Mouse (Mus musculus): ENCODE results near the gene Cemip2. TPM values are rescaled to one million over a fixed set of nuclear protein-coding genes. Genes with fewer than 3 reads are reported as not detected.
A peak's percentile ranks its signal among the peaks of the same experiment; 100 is the strongest.

Cemip2 gene
- 57.1 and 57.5 TPM in 2 replicates for polyA plus RNA-seq (2014; fragmentation: Nextera tagmentation; extraction: Ambion mirVana)

DNA sequence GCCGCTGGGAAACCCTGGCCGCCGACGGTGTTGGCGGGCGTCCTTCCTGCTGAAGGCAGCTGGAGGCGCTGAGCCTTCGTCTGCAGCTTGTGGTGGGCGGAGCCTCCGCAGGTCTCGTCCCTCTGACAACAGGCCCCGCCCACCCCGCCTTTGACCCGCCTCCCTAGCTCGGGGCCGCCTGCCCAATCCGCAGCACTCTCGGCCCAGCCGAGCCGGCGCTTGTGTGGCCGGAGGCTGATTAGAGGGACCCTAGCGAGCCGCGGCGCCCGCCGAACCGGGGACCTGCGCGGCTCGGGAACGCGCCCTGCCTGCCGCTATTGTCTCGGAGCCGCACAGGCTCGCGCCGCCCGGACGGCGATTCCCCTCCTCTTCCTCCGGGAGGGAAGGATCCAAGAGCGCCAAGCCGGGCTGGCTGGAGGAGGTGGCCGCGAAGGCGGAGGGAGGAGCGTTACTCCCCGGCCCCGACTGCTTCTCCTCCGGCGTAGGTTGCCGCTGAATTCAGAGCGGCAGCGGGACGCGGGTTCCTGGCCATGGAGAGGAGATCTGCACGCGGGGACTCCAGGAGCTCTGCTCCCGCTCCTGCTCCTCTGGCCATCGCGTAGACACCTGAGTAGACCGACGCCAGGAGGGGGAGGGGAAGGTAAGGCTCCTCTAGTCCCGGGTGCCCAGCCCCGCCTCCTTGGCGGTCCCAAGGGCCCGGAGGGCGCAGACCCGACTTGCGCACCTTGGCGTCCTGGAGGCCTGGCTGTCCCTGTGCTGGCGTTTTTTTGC, at the start of gene Cemip2:
TSS of gene Cemip2 (plus strand) at position 196 of the 771 bp plus-strand sequence.
- H3K4me1 ChIP-seq (ENCODE audit: control insufficient read depth in 2 of 2, insufficient read depth in 2 of 2, low read length in 2 of 2): peaks cover 31 to 58% of the 10 kb centered on the region in 2 experiments

DNA sequence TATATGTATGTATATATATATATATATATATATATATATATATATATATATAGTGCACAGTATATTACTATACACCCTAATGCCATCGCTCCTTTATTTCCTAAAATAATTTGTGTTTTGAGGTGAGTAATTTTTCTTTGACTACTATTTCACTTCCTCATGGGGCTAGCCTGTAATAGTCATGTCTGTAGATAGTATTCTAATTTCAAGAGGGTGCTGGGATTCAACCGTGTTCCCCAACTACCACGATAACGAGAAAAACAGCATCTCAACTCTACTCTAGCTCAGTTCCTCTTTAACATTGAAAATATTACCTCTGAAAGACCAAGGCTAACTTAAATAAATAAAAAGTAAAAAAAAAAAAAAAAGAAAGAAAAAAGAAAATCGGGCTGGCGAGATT, 49.8 kb upstream of the Cemip2 start:
- ATAC-seq (ENCODE audit: insufficient number of reproducible peaks, insufficient read depth, low FRiP score, low read depth): no peak
- 89% methylated on average over 6 of the region's 6 CpGs for WGBS
- H3K36me3 ChIP-seq (ENCODE audit: control insufficient read depth, insufficient read depth, low read length): no peaks in the 10 kb centered on the region

More for the DNA sequence above, at the start of gene Cemip2:
- H3K27me3 ChIP-seq (ENCODE audit: control insufficient read depth, insufficient read depth, low read length): no peaks in the 10 kb centered on the region
- peak within 1 kb of the TSS; percentile 77 for H3K4me2 ChIP-seq (ENCODE audit: low read length)
- H3K36me3 ChIP-seq (ENCODE audit: control insufficient read depth, insufficient read depth, low read length): peaks cover 4% of the 10 kb centered on the region; the same call in 1 of the 2 replicates
- H3K9me3 ChIP-seq (ENCODE audit: control insufficient read depth, low read length): no peaks in the 10 kb centered on the region
- peak within 1 kb of the TSS; percentile 86 to 88 for H3K4me3 ChIP-seq (ENCODE audit: control insufficient read depth in 1 of 2, insufficient read depth in 1 of 2, low read depth in 1 of 2, low read length in 2 of 2)
- H3K27ac ChIP-seq (replicated peaks in 1 of 2; ENCODE audit: control insufficient read depth in 1 of 2, insufficient read depth in 1 of 2, low read depth in 2 of 2, low read length in 2 of 2): peak within 1 kb of the TSS; percentile 89 to 92
- ATAC-seq (ENCODE audit: insufficient number of reproducible peaks, insufficient read depth, low FRiP score, low read depth): peak; percentile 93
- WGBS: 0% methylated on average over 62 of the region's 75 CpGs
- peak within 1 kb of the TSS; percentile 90 for H3K9ac ChIP-seq (ENCODE audit: low read length)

DNA sequence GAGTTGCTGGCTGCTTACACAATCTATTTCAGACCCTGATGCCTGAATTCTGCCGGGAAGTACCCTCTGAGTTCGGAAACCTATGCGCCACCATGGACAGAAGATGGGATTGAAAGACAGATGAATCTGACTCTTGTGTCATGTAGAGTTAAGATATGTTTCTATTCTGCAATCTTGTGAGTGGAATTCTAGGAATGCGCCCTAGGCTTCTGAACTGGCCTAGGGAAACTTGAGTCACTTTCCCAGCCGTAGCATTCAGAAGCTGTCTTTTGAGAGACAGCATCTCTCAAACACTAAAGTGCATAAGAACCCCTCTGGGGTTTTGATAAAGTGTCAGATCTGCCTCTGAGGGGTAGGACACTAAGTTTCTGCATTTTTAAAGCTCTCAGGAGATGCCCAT, 46.3 kb upstream of the Cemip2 start:
- H3K4me2 ChIP-seq (ENCODE audit: low read length): no peak overlapping the region
- H3K27me3 ChIP-seq (ENCODE audit: control insufficient read depth, insufficient read depth, low read length): no peaks in the 10 kb centered on the region
- no peak overlapping the region for H3K9ac ChIP-seq (ENCODE audit: low read length)
- H3K4me1 ChIP-seq (ENCODE audit: control insufficient read depth in 2 of 2, insufficient read depth in 2 of 2, low read length in 2 of 2): no peaks in the 10 kb centered on the region
- no peak overlapping the region for H3K4me3 ChIP-seq (ENCODE audit: control insufficient read depth in 1 of 2, insufficient read depth in 1 of 2, low read depth in 1 of 2, low read length in 2 of 2)
- H3K36me3 ChIP-seq (ENCODE audit: control insufficient read depth, insufficient read depth, low read length): no peaks in the 10 kb centered on the region
- no peaks in the 10 kb centered on the region for H3K9me3 ChIP-seq (ENCODE audit: control insufficient read depth, low read length)
- no peak overlapping the region for H3K27ac ChIP-seq (replicated peaks in 1 of 2; ENCODE audit: control insufficient read depth in 1 of 2, insufficient read depth in 1 of 2, low read depth in 2 of 2, low read length in 2 of 2)
- 53% methylated on average over 5 of the region's 5 CpGs for WGBS
- no peak for ATAC-seq (ENCODE audit: insufficient number of reproducible peaks, insufficient read depth, low FRiP score, low read depth)

More for the DNA sequence above, 49.8 kb upstream of the Cemip2 start:
- H3K4me3 ChIP-seq (ENCODE audit: control insufficient read depth in 1 of 2, insufficient read depth in 1 of 2, low read depth in 1 of 2, low read length in 2 of 2): no peak overlapping the region
- no peak overlapping the region for H3K9ac ChIP-seq (ENCODE audit: low read length)
- H3K9me3 ChIP-seq (ENCODE audit: control insufficient read depth, low read length): no peaks in the 10 kb centered on the region
- H3K4me1 ChIP-seq (ENCODE audit: control insufficient read depth in 2 of 2, insufficient read depth in 2 of 2, low read length in 2 of 2): no peaks in the 10 kb centered on the region
- no peaks in the 10 kb centered on the region for H3K27me3 ChIP-seq (ENCODE audit: control insufficient read depth, insufficient read depth, low read length)
- no peak overlapping the region for H3K4me2 ChIP-seq (ENCODE audit: low read length)
- H3K27ac ChIP-seq (replicated peaks in 1 of 2; ENCODE audit: control insufficient read depth in 1 of 2, insufficient read depth in 1 of 2, low read depth in 2 of 2, low read length in 2 of 2): no peak overlapping the region

- H3K9me3 ChIP-seq (ENCODE audit: control insufficient read depth, low read length): no peaks in the 10 kb centered on the region
- H3K27me3 ChIP-seq (ENCODE audit: control insufficient read depth, insufficient read depth, low read length): no peaks in the 10 kb centered on the region
- WGBS: 82% methylated on average over 2 of the region's 2 CpGs
- no peak overlapping the region for H3K4me2 ChIP-seq (ENCODE audit: low read length)
- no peak overlapping the region for H3K9ac ChIP-seq (ENCODE audit: low read length)
- ATAC-seq (ENCODE audit: insufficient number of reproducible peaks, insufficient read depth, low FRiP score, low read depth): no peak
- H3K27ac ChIP-seq (replicated peaks in 1 of 2; ENCODE audit: control insufficient read depth in 1 of 2, insufficient read depth in 1 of 2, low read depth in 2 of 2, low read length in 2 of 2): no peak overlapping the region
- no peak overlapping the region for H3K4me3 ChIP-seq (ENCODE audit: control insufficient read depth in 1 of 2, insufficient read depth in 1 of 2, low read depth in 1 of 2, low read length in 2 of 2)
- H3K36me3 ChIP-seq (ENCODE audit: control insufficient read depth, insufficient read depth, low read length): no peaks in the 10 kb centered on the region
- H3K4me1 ChIP-seq (ENCODE audit: control insufficient read depth in 2 of 2, insufficient read depth in 2 of 2, low read length in 2 of 2): peaks cover 0 to 2% of the 10 kb centered on the region in 2 experiments; a peak in 2 of 4 replicates
Measured at GRCm38 (mm10) chr19:21733176-21733575, 45.0 kb upstream of the Cemip2 start.

DNA sequence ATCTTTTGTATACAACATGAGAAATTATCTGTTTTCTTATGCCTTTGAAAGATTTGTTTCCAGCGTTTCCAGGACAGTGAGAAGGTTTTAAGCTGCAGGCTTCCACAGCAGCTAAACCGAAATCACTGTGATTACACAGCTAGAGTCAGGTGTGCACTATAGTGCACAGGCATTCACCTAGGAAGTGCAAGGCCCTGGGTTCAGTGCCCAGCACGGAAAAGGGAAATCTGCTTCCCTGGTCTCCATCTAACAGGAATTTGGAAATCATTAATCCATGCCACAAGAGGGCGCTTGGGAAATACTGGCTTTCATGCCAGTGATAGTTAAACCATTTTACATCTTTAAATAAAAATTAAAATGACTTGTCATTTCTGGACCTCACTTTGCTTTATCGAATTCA, 44.0 kb upstream of the Cemip2 start:
- no peaks in the 10 kb centered on the region for H3K36me3 ChIP-seq (ENCODE audit: control insufficient read depth, insufficient read depth, low read length)
- H3K4me3 ChIP-seq (ENCODE audit: control insufficient read depth in 1 of 2, insufficient read depth in 1 of 2, low read depth in 1 of 2, low read length in 2 of 2): no peak overlapping the region
- WGBS: 29% methylated on average over 5 of the region's 5 CpGs
- no peak for ATAC-seq (ENCODE audit: insufficient number of reproducible peaks, insufficient read depth, low FRiP score, low read depth)
- no peak overlapping the region for H3K27ac ChIP-seq (replicated peaks in 1 of 2; ENCODE audit: control insufficient read depth in 1 of 2, insufficient read depth in 1 of 2, low read depth in 2 of 2, low read length in 2 of 2)
- H3K4me1 ChIP-seq (ENCODE audit: control insufficient read depth in 2 of 2, insufficient read depth in 2 of 2, low read length in 2 of 2): peaks cover 0 to 5% of the 10 kb centered on the region in 2 experiments; a peak in 2 of 4 replicates
- no peaks in the 10 kb centered on the region for H3K9me3 ChIP-seq (ENCODE audit: control insufficient read depth, low read length)
- H3K4me2 ChIP-seq (ENCODE audit: low read length): no peak overlapping the region
- H3K27me3 ChIP-seq (ENCODE audit: control insufficient read depth, insufficient read depth, low read length): no peaks in the 10 kb centered on the region
- H3K9ac ChIP-seq (ENCODE audit: low read length): no peak overlapping the region

GRCm38 (mm10) chr19:21737446-21737845, 40.7 kb upstream of the Cemip2 start:
- H3K4me2 ChIP-seq (ENCODE audit: low read length): peak overlapping the region; percentile 48
- no peaks in the 10 kb centered on the region for H3K9me3 ChIP-seq (ENCODE audit: control insufficient read depth, low read length)
- no peak overlapping the region for H3K9ac ChIP-seq (ENCODE audit: low read length)
- peak overlapping the region; percentile 73 to 90 for H3K27ac ChIP-seq (replicated peaks in 1 of 2; ENCODE audit: control insufficient read depth in 1 of 2, insufficient read depth in 1 of 2, low read depth in 2 of 2, low read length in 2 of 2)
- H3K4me3 ChIP-seq (ENCODE audit: control insufficient read depth in 1 of 2, insufficient read depth in 1 of 2, low read depth in 1 of 2, low read length in 2 of 2): no peak overlapping the region
- WGBS: 37% methylated on average over 18 of the region's 18 CpGs
- no peaks in the 10 kb centered on the region for H3K27me3 ChIP-seq (ENCODE audit: control insufficient read depth, insufficient read depth, low read length)
- peaks cover 0 to 5% of the 10 kb centered on the region in 2 experiments; a peak in 2 of 4 replicates for H3K4me1 ChIP-seq (ENCODE audit: control insufficient read depth in 2 of 2, insufficient read depth in 2 of 2, low read length in 2 of 2)
- ATAC-seq (ENCODE audit: insufficient number of reproducible peaks, insufficient read depth, low FRiP score, low read depth): peak; percentile 50
- H3K36me3 ChIP-seq (ENCODE audit: control insufficient read depth, insufficient read depth, low read length): no peaks in the 10 kb centered on the region

- no peaks in the 10 kb centered on the region for H3K9me3 ChIP-seq (ENCODE audit: control insufficient read depth, low read length)
- no peaks in the 10 kb centered on the region for H3K27me3 ChIP-seq (ENCODE audit: control insufficient read depth, insufficient read depth, low read length)
- H3K9ac ChIP-seq (ENCODE audit: low read length): no peak overlapping the region
- H3K27ac ChIP-seq (replicated peaks in 1 of 2; ENCODE audit: control insufficient read depth in 1 of 2, insufficient read depth in 1 of 2, low read depth in 2 of 2, low read length in 2 of 2): peak overlapping the region; percentile 73 to 90
- 45% methylated on average over 17 of the region's 17 CpGs for WGBS
- H3K4me3 ChIP-seq (ENCODE audit: control insufficient read depth in 1 of 2, insufficient read depth in 1 of 2, low read depth in 1 of 2, low read length in 2 of 2): no peak overlapping the region
- H3K36me3 ChIP-seq (ENCODE audit: control insufficient read depth, insufficient read depth, low read length): no peaks in the 10 kb centered on the region
- peak; percentile 26; the same call in 1 of the 2 replicates for ATAC-seq (ENCODE audit: insufficient number of reproducible peaks, insufficient read depth, low FRiP score, low read depth)
- peaks cover 0 to 5% of the 10 kb centered on the region in 2 experiments; a peak in 2 of 4 replicates for H3K4me1 ChIP-seq (ENCODE audit: control insufficient read depth in 2 of 2, insufficient read depth in 2 of 2, low read length in 2 of 2)
- peak overlapping the region; percentile 48 for H3K4me2 ChIP-seq (ENCODE audit: low read length)
Measured at GRCm38 (mm10) chr19:21737881-21738590, 40.1 kb upstream of the Cemip2 start.
